Mouse (Mus musculus) hindbrain, embryonic 14.5 days (tissue): ENCODE data around the gene Mast3. TPM values are rescaled to one million over a fixed set of nuclear protein-coding genes. Genes with fewer than 3 reads are reported as not detected.

Source experiments
- ATAC-seq: fragments of 200-750 bp; cut with Nextera tagmentation; 2 replicates; pipeline ENCODE4 v1.8.0; 2017; ENCODE audit warnings: moderate number of reproducible peaks, mild to moderate bottlenecking, moderate TSS enrichment, moderate library complexity; ENCODE audit not compliant: low FRiP score
- DNase-seq: peaks from one replicate; pipeline ENCODE4 v3.0.0-alpha.2; 2015; ENCODE audit warnings: low spot score
- H3K27ac ChIP-seq: fragments of 300-500 bp; sonication (generic); 2 replicates; pipeline ENCODE4 v1.5.1; 2014; ENCODE audit warnings: mild to moderate bottlenecking, moderate library complexity
- H3K27me3 ChIP-seq: fragments of 300-500 bp; sonication (generic); 2 replicates; pipeline ENCODE4 v1.6.1; 2014; ENCODE audit warnings: mild to moderate bottlenecking, low read length, mixed read lengths; ENCODE audit not compliant: control insufficient read depth, insufficient read depth
- H3K36me3 ChIP-seq: fragments of 300-500 bp; sonication (generic); replicated peaks from 2 replicates; pipeline ENCODE4 v1.6.1; 2014; ENCODE audit not compliant: control insufficient read depth, insufficient read depth
- H3K4me1 ChIP-seq: fragments of 300-500 bp; sonication (generic); replicated peaks from 2 replicates; pipeline ENCODE4 v1.6.1; 2014; ENCODE audit warnings: antibody characterized with exemption, low read length, mixed read lengths; ENCODE audit not compliant: control insufficient read depth, insufficient read depth
- H3K4me2 ChIP-seq: fragments of 300-500 bp; sonication (generic); replicated peaks from 2 replicates; pipeline ENCODE4 v1.6.1; 2014; ENCODE audit warnings: mild to moderate bottlenecking, moderate library complexity
- H3K4me3 ChIP-seq: fragments of 300-500 bp; sonication (generic); replicated peaks from 2 replicates; pipeline ENCODE4 v1.5.1; 2014; ENCODE audit warnings: mild to moderate bottlenecking, low read length
- H3K9ac ChIP-seq: fragments of 300-500 bp; sonication (generic); 2 replicates; pipeline ENCODE4 v1.6.1; 2014
- H3K9me3 ChIP-seq: fragments of 300-500 bp; sonication (generic); 2 replicates; pipeline ENCODE4 v1.6.1; 2016; ENCODE audit warnings: low read length; ENCODE audit not compliant: control insufficient read depth
- WGBS: fragments of 180-500 bp; shearing (Covaris S2); extraction: QIAGEN DNeasy Blood & Tissue Kit; methylation state at CpG from one replicate; pipeline ENCODE4 v1.1.7; 2014; 5-methylcytosine and 5-hydroxymethylcytosine counted together
- polyA plus RNA-seq: library from polyadenylated mRNA; unstranded; fragments of >200 nt; fragmentation: Nextera tagmentation; extraction: Ambion mirVana; gene quantifications from 2 replicates; pipeline ENCODE4 v1.2.1, GENCODE M21; 2014

Gene Mast3
- polyA plus RNA-seq, 1 experiment from 2014 or later, result 23.3 TPM

DNA sequence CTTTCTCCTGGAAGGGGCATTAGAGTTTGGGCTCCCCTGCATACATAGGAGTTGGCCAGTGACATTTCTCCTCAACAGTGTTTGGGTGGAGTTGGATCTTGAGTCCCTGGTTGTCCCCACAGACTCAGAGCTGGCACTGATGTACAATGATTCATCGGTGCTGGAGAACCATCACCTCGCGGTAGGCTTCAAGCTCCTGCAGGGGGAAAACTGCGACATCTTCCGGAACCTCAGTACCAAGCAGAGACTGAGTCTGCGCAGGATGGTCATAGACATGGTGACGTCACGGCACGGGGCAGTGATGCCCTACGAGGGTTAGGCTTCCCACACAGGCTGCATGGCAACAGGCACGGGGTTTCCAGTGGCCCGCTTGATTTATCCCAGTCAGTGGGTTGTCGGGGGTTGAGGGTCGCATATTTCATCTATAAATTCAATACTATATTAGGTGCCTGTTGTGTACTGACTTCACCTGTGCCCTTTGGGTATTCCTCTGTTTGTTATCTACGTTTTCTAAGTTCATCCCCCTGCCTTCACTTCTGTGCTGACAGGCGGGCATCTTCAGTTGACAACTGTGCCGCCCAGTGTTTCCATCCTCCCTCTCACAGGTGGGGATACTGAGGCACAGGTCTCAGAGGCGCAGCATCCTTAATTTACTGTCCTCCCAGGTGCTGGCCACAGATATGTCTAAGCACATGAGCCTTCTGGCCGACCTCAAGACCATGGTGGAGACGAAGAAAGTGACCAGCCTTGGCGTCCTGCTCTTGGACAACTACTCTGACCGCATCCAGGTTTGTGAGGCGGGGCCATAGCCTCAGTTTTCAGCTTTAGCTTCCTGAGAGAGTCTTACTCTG lies 56.4 kb downstream of the Mast3 start:
- H3K4me2 ChIP-seq, result no peak overlapping the region
- H3K27me3 ChIP-seq, result peaks cover 42% of the 10 kb centered on the region
- no peaks in the 10 kb centered on the region for H3K9me3 ChIP-seq
- no peaks in the 10 kb centered on the region for H3K36me3 ChIP-seq
- no peak overlapping the region for H3K4me3 ChIP-seq
- H3K9ac ChIP-seq, result no peak overlapping the region
- no peak for ATAC-seq
- H3K27ac ChIP-seq, result no peak overlapping the region
- 85% methylated on average over 23 of the region's 23 CpGs for WGBS
- H3K4me1 ChIP-seq, result peaks cover 9% of the 10 kb centered on the region
- no peak for DNase-seq

DNA sequence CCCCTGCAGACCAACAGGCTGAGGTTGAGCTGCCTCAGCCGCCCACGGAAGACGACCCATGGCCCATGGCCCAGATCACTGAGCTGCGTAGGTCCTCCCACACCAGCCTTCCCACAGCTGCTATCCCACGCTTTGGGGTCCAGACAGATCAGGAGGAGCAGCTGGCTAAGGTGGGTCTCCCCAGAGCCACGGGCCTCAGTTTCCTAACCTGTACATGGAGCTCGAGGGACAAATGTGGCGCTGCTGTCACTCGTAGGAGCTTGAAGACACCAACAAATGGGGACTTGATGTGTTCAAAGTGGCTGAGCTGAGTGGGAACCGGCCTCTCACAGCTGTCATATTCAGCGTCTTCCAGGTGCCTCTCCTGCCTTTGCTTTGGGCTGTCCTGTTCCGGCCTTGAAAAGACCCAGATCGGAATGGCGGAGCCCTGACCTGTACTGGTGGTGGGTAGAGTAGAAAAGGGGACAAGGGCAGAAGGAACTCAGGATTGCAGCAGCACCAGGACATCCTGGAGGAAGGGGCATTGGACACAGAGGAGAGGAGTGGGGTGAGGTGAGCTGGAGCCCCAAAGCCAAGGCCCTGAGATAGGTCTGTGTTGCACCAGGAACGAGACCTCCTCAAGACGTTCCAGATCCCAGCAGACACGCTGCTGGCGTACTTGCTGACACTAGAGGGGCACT lies 57.5 kb downstream of the Mast3 start:
- Histone ChIP-seq H3K4me3 (no peak overlapping the region), H3K4me1 (peaks cover 12% of the 10 kb centered on the region), H3K36me3 (no peaks in the 10 kb centered on the region), H3K4me2 (no peak overlapping the region), H3K9me3 (no peaks in the 10 kb centered on the region), H3K9ac (no peak overlapping the region), H3K27ac (no peak overlapping the region), H3K27me3 (peaks cover 53% of the 10 kb centered on the region)
- WGBS, result 87% methylated on average over 18 of the region's 18 CpGs
- DNase-seq (no peak), ATAC-seq (no peak)

DNA sequence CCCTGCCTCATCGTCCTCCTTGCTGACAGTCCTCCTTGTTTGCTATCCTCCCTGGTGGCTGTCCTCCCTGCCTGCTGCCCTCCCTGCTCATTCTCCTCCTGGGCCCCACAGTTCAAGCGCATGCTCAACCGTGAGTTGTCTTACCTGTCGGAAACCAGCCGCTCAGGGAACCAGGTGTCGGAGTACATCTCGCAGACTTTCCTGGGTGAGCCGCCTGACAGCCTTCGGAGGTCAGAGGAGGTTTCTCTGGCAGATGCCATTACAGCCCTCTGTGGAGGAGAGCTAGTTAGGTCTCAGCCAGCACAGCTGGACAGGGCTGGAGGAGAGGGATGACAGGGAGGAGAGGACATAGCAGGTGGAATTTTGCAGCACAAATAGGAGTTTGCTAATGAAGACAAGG lies 58.2 kb downstream of the Mast3 start:
- H3K4me3 ChIP-seq, result no peak overlapping the region
- peaks cover 59% of the 10 kb centered on the region for H3K27me3 ChIP-seq
- H3K9me3 ChIP-seq, result no peaks in the 10 kb centered on the region
- H3K9ac ChIP-seq, result no peak overlapping the region
- H3K4me2 ChIP-seq, result no peak overlapping the region
- DNase-seq (no peak), ATAC-seq (no peak)
- 81% methylated on average over 9 of the region's 9 CpGs for WGBS
- H3K36me3 ChIP-seq, result no peaks in the 10 kb centered on the region
- peaks cover 12% of the 10 kb centered on the region for H3K4me1 ChIP-seq
- H3K27ac ChIP-seq, result no peak overlapping the region

DNA sequence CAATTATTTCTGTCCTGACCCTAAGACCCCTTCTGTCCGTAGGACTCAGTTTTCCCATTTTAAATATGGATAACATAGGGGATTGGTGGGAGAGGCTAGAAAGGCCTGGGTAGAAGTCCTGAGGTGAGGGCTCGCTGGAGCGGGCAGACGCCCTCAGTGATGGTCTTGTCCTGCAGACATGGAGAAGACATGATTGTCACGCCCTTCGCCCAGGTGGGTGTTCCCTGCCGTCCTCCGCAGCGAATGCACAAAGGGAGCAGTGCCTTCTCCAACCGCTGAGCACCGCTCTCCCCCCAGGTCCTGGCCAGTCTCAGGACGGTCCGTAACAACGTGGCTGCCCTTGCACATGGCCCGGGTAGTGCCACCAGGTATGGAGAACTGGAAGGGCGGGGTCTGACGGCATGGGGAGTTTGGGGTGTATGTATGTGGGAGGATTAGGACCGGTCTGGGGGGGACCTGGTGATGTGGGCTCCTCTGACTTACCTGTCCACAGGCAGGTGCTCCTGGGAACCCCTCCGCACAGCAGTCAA lies 59.1 kb downstream of the Mast3 start:
- ATAC-seq (no peak), DNase-seq (no peak)
- 61% methylated on average over 19 of the region's 19 CpGs for WGBS
- H3K9me3 ChIP-seq, result no peaks in the 10 kb centered on the region
- H3K9ac ChIP-seq, result no peak overlapping the region
- H3K27ac ChIP-seq, result no peak overlapping the region
- no peak overlapping the region for H3K4me2 ChIP-seq
- no peaks in the 10 kb centered on the region for H3K36me3 ChIP-seq
- peaks cover 12% of the 10 kb centered on the region for H3K4me1 ChIP-seq
- H3K4me3 ChIP-seq, result no peak overlapping the region
- H3K27me3 ChIP-seq, result peaks cover 67% of the 10 kb centered on the region

DNA sequence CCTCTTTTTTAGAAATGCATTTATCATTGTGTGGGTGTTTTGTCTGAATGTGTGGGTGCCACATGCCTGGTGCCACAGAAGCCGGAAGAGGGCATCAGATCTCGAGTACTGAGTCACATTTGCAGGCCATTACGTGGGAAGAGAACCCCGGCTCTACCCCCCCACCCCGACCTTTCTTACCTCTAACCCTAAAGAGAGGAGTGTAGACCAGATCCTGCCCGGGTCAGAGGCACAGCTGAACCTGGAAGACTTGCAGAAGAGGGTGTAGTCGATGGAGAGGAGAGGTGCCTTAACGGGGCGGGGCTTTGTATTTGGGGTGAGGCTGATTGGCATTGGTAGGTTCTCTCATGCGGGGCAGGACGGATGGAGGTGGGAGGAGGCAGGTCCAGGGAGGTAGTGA lies 60.0 kb downstream of the Mast3 start:
- Histone ChIP-seq H3K27ac (no peak overlapping the region), H3K36me3 (no peaks in the 10 kb centered on the region), H3K4me2 (no peak overlapping the region), H3K9ac (no peak overlapping the region), H3K9me3 (no peaks in the 10 kb centered on the region), H3K4me1 (peaks cover 12% of the 10 kb centered on the region), H3K27me3 (peaks cover 67% of the 10 kb centered on the region), H3K4me3 (no peak overlapping the region)
- DNase-seq (no peak), ATAC-seq (no peak)
- WGBS, result 54% methylated on average over 11 of the region's 11 CpGs

DNA sequence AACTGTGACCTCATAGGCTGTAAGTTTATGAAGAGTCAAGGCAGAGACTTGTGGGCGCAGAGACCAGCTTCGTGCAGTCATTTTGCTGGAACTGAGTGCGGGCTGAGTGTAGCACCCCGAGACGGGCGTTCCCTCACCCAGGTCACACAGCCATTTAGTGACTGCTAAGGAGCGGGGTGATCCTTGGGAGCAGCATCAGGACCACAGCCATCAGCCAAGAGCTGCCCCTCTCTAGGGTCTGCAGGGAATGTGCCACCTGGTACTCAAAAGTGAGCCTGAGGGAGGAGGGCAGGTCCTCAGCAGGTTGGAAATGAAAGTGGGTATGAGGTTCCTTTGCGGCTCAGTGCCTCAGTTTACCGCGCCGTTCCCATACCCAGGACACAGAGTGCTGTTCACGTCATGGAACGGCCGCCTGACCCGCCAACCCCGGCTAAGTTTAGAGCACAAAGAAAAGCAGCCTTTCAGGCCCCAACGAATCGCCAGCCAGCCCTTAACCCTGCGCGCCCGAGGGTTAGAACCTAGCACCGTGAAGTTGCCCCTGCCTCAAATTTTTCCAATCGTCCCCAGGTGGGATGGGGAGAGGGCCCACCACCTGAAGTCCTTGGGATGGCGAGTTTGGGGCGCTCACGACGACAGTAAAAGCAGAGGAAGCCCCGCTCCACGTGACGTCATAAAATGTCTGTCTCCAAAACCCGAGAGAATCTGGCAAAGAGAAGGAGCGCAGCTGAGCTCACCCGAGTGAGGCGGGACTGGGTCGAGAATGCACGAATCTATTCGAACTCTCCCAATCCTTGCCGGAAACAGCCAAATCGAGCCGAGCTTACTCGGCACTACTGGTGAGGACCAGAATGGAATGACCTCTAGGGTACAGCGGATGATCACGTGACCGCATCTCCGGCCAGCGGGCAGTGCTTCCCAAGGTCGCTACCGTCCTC lies 60.9 kb downstream of the Mast3 start:
- WGBS, result 3% methylated on average over 48 of the region's 48 CpGs
- Histone ChIP-seq H3K4me1 (peaks cover 12% of the 10 kb centered on the region), H3K9me3 (no peaks in the 10 kb centered on the region), H3K27me3 (peaks cover 67% of the 10 kb centered on the region), H3K9ac (peak overlapping the region; percentile 50), H3K4me3 (peak overlapping the region; percentile 31), H3K27ac (no peak overlapping the region), H3K36me3 (no peaks in the 10 kb centered on the region), H3K4me2 (peak overlapping the region; percentile 55)
- no peak for ATAC-seq
- DNase-seq, result peak; percentile 59

DNA sequence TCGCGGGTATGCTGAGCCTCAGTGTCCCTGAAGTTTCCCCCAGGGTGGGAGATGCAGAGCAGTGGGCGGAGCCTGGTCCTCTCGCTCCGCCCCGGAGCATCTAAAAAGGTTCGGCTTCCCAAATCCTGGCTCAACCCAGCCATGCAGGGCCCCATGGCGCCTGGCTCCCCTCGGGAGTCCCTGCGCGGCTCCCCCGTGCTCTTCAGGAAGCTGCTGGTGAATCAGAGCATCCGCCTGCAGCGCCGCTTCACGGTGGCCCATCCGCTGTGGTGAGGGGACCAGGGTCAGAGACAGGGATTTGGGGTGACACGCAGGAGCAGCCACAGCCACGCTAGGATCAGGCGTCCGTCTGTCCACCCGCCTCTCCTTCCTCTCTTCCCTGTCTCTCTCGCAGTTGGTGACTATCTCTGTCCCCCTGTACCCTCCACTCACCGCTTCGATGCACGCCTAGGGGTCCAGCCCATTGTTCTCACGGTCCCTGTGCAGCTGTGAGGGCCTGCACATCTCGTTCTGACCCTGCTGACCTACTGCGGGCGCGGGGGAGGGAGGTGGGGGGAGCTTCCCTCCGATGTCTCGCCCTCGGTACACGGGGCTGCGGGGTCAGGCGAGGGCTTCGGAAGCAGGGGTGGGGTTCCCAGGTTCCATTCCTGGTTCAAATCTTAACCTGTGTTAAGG lies 61.7 kb downstream of the Mast3 start:
- ATAC-seq, result 0 out of 2 replicates have a peak, but pooled peaks have one; percentile 29

DNA sequence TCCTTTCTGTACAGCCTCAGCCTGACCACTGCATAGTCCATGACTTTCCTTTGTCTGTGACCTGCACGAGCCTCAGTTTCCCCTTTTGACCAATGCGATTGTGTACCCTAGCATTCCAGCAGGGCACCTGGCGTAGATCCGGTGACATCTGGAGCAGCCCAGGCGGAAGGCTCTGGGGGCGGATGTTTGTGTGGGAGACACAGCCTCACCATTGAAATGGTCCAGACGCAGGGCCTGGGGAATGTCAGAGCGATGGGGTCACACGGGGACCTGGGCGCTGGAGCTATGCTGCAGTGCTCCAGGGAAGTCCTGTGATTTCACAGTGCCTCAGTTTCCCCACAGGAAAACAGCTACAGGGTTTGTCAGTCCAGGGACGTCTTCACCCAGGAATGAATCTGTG lies 62.7 kb downstream of the Mast3 start:
- no peak for DNase-seq
- no peak overlapping the region for H3K27ac ChIP-seq

More for the DNA sequence above, 61.7 kb downstream of the Mast3 start:
- Histone ChIP-seq H3K4me3 (peak overlapping the region; percentile 10), H3K4me2 (peak overlapping the region; percentile 55), H3K9ac (peak overlapping the region; percentile 50; the same call in 1 of the 2 replicates), H3K36me3 (no peaks in the 10 kb centered on the region), H3K27ac (no peak overlapping the region), H3K9me3 (no peaks in the 10 kb centered on the region), H3K27me3 (peaks cover 72% of the 10 kb centered on the region), H3K4me1 (peaks cover 12% of the 10 kb centered on the region)
- DNase-seq, result no peak
- under 1% methylated on average over 38 of the region's 38 CpGs for WGBS

More for the DNA sequence above, 62.7 kb downstream of the Mast3 start:
- H3K9ac ChIP-seq, result no peak overlapping the region
- peaks cover 66% of the 10 kb centered on the region for H3K27me3 ChIP-seq
- H3K4me1 ChIP-seq, result peaks cover 12% of the 10 kb centered on the region
- WGBS, result 73% methylated on average over 11 of the region's 11 CpGs
- no peak for ATAC-seq
- no peaks in the 10 kb centered on the region for H3K9me3 ChIP-seq
- H3K4me3 ChIP-seq, result no peak overlapping the region
- H3K4me2 ChIP-seq, result no peak overlapping the region
- H3K36me3 ChIP-seq, result no peaks in the 10 kb centered on the region
